Mouse (Mus musculus): Measurements from ENCODE around the gene Eri2.

Gene Eri2

GRCm38 (mm10) chr7:119793586-119794250 lies at the start of gene Eri2, which contains the start of gene Rexo5:
Gene Eri2 (minus strand): TSS chr7:119794058.
Gene Rexo5 (plus strand): TSS chr7:119794006.
- peak; percentile 57 for DNase-seq

DNA sequence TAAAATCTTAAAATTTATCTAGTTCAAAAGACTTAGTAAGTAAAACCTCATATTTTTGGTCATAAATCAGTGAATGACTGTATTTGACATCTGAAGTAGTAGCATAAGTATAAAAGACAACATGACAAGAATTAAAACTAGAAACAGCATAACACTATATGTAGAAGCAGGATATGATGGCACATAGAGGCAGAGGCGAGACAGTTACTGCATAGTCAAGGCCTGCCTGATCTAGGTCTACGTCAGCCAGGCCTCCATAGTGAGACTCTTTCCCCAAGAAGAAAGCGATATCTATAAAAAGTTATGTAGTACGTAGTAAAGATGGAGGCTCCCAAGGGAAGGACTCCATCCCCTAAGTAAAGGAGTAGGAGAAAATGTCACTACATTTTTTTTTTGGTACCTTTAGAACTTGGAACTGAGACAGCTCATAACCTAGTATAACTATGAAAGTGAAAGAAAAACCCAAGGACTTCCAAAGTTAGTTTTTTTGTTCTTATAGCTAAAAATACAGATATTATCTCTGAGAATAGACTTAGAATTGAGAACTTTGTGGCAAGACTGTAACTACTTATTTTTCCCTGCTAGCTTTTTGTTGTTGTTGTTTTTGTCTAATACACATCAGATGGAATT lies 48.1 kb upstream of the Eri2 start:
- DNase-seq = no peak

DNA sequence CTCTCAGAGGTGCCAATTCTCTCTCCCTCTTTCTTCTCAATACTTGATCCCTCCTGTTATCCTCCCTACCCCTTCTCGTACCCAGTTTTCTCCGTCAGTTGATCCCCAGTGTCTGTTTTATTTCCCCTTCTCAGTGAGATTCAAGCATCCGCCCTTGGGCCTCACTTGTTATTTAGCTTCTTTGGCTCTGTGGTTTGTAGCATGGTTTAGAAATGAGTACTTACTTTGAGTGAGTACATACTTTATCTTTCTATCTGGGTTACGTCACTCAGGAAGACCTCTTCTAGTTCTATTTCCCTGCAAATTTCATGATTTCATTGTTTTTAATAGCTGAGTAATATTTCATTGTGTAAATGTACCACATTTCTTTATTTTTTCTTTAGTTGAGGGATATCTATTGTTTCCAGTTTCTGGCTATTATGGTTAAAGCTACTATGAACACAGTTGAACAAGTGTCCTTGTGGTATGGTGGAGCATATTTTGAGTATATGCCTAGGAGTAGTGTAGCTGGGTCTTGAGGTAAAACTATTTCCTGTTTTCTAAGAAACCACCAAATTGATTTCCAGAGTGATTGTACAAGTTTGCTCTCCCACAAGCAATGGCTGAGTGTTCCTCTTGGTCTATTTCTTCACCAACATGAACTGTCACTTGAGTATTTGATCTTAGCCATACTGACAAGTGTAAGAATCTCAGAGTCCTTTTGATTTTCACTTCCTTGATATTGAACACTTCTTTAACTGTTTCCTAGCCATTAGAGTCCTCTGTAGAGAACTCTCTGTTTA lies 42.3 kb upstream of the Eri2 start:
- DNase-seq = no peak

- DNase-seq = no peak
Measured at GRCm38 (mm10) chr7:119835371-119835770, 41.5 kb upstream of the Eri2 start.

- no peak for DNase-seq
Measured at GRCm38 (mm10) chr7:119808723-119809122, 14.9 kb upstream of the Eri2 start.

- no peak for DNase-seq
Measured at GRCm38 (mm10) chr7:119807396-119807795, 13.5 kb upstream of the Eri2 start.

DNA sequence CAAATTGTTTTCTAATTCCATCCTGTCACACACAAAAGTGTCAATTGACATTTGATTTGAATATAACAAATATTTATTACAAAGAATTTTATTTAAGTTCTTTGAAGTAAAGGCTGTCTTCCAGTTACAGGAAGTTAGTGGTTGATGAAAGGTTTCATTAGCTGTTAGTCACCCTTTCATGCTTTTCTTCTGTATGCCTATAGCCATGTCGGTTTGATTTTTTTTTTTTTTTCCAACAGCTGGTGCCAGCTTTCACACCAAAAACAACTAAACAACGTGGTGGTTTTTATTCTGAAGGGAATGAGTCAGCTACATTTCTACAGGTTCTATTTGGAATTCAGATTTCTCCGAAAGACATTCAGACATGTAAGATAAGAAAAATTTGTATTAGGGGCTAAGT lies 7.1 kb upstream of the Eri2 start:
- no peak for DNase-seq

GRCm38 (mm10) chr7:119800488-119800887 lies 6.6 kb upstream of the Eri2 start:
- no peak for DNase-seq

DNA sequence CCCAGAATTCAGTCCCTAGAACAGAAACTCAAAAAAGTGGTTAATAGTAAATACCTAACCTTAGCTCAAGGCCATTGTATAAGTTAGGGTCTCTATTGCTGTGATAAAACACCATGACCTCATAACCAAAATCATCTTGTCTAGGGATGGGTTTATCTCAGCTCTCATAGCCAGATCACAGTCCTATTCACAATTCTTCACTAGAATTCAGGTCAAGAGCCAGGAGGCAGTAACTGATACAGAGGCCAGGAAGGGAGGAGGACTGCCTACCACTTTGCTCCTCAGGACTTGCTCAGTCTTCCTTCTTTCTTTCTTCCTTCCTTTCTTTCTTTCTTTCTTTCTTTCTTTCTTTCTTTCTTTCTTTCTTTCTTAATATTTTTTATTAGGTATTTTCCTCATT lies 1.5 kb upstream of the Eri2 start:
- no peak for DNase-seq

- no peak for DNase-seq
Measured at GRCm38 (mm10) chr7:119794251-119794638, 387 bp upstream of the Eri2 start.

DNA sequence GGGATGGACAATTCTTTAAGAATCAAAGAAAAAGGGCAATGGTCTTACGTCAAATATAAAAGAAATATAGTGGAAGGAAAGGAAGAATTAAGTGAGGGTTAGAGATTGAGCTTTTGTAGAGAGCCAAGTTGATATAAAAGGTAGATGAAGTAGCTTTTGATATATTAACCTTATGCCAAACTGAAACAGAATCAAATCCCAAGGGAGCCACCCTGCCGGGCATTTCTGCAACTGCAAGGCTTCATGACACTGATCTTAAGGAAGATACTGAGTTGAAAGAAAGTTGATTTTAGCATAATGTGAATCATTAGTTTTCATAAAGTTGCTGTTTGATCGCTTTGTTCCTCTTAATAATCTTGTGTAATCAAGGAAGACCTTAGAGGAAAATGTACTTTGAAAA lies 4.8 kb downstream of the Eri2 start:
- DNase-seq = no peak

- no peak for DNase-seq
Measured at GRCm38 (mm10) chr7:119784908-119785307, 8.9 kb downstream of the Eri2 start.

GRCm38 (mm10) chr7:119783453-119783852 lies 10.4 kb downstream of the Eri2 start:
- DNase-seq = no peak

DNA sequence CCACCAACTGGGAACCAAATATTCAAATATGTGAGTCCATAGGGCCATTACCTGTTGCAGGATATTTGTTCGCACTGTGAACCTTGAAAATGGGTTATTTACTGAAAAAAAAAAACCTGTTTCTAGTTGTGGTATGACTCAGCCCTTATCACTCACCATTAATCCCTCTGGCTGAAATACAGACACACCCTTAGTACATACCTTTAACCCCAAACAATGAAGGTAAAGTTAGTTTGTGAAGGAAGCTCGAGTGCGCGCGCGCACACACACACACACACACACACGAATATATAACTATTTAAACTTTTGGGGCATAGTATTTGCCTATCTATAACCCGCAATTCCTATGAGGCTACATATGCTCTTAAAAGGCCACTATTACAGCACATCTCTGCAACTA lies 24.0 kb downstream of the Eri2 start:
- DNase-seq = no peak

- DNase-seq = no peak
Measured at GRCm38 (mm10) chr7:119766996-119767395, 26.9 kb downstream of the Eri2 start.

GRCm38 (mm10) chr7:119764377-119764776 lies 29.5 kb downstream of the Eri2 start:
- DNase-seq = no peak

DNA sequence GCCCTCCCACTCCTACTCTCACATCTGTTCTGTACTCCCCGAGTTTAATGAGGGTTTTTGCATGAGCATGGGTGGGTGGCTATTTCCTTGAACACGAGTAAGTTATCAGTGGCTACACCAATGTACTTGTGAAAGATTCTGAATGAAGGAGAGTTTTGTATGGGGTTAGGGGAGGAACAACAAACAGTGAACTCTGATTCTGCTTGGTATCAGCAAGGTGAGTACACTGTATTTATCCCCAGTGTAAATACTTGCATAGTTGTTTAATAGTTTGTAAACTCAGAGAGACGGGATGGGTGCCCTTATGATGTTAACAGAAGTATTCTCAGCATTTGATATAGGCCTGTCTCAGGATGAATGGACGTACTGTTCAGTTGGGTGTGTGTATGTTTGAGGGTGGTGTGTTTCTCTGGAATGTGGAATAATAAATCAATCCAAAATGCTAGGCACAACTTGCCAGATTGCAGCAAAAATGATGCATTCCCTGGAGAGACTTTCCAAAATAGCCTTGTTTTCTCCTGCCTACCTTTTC lies 31.6 kb downstream of the Eri2 start:
- no peak for DNase-seq

GRCm38 (mm10) chr7:119760527-119760951 lies 33.3 kb downstream of the Eri2 start, which contains the start of gene Acsm3:
Gene Acsm3 (plus strand): TSS chr7:119760923.
- DNase-seq = no peak

DNA sequence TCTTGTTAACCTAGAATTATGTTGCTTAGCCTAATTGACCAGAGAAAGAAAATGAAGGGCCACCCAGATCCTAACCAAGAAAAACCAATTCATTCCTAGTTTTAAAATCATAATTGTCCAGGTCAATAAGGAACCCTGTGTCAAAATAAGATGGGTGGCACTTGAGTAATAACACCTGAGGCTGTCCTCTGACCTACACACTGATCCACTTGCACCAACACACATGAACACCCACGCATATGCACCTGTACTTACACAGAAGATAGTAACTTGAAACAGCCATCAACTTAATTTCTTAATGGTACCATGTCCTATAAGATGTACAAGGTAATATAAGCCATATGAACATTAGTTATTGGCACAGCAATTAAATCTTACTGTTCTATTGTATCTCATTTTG lies 40.2 kb downstream of the Eri2 start:
- no peak for DNase-seq

DNA sequence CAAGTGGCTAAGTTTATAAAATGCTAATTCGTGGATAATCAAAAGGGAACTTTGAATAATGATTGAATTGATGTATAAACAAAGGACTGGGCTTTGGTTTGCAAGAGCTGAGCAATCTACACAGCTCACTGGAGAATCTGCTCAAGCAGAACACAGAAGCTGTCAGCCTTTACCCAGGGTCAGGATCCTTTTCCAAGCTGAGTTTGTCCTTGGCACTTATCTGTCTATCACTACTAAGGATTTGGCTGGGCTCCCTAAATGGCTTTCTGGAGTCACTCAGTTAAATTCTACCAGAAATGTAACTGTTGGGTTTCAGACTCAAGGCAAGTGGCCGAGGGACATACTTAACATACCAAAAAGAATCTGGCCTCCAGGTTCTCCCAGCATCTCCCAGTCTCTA lies 43.9 kb downstream of the Eri2 start:
- DNase-seq = no peak

- DNase-seq = no peak
Measured at GRCm38 (mm10) chr7:119748761-119749160, 45.1 kb downstream of the Eri2 start.

- no peak for DNase-seq
Measured at GRCm38 (mm10) chr7:119745869-119746268, 48.0 kb downstream of the Eri2 start.

- DNase-seq = no peak
Measured at GRCm38 (mm10) chr7:119744321-119744720, 49.5 kb downstream of the Eri2 start.

Measured in cerebellum, adult 8-10 months (tissue).